Mouse (Mus musculus): ENCODE results near the gene Fam221b.

GRCm38 (mm10) chr4:43669428-43669794, 466 bp upstream of the Fam221b start:
- TF ChIP-seq CTCF (IDR thresholded peaks at IDR 0.05; ENCODE audit: low read depth, low read length), result no peak
- no peak for TF ChIP-seq POLR2A (IDR thresholded peaks at IDR 0.05; ENCODE audit: insufficient read depth, low read length)
- TF ChIP-seq EP300 (IDR thresholded peaks at IDR 0.05; ENCODE audit: insufficient read depth, low read depth, low read length), result no peak
